Mouse (Mus musculus) embryo, embryonic 9.5 days (tissue): ENCODE measurements around the gene Rragd.

ENCODE experiments used
- DNase-seq: peaks from one replicate; pipeline ENCODE4 v3.0.0-alpha.2; 2017; ENCODE audit errors: extremely low spot score

The Rragd gene

GRCm38 (mm10) chr4:33033515-33033914 lies 50.7 kb downstream of the Rragd start:
- no peak for DNase-seq

- no peak for DNase-seq
Measured at GRCm38 (mm10) chr4:33039826-33040225, 57.0 kb downstream of the Rragd start.

- DNase-seq = no peak
Measured at GRCm38 (mm10) chr4:33049601-33050000, 66.8 kb downstream of the Rragd start.

- no peak for DNase-seq
Measured at GRCm38 (mm10) chr4:33052055-33052454, 69.2 kb downstream of the Rragd start.

- no peak for DNase-seq
Measured at GRCm38 (mm10) chr4:33052650-33053049, 69.8 kb downstream of the Rragd start.

- no peak for DNase-seq
Measured at GRCm38 (mm10) chr4:33054426-33054825, 71.6 kb downstream of the Rragd start.

GRCm38 (mm10) chr4:33056317-33056716 lies 73.5 kb downstream of the Rragd start:
- DNase-seq = no peak

GRCm38 (mm10) chr4:33057890-33058687 lies 75.3 kb downstream of the Rragd start:
- no peak for DNase-seq

GRCm38 (mm10) chr4:33061158-33061557 lies 78.3 kb downstream of the Rragd start:
- DNase-seq = no peak

- no peak for DNase-seq
Measured at GRCm38 (mm10) chr4:33062981-33063380, 80.1 kb downstream of the Rragd start, which contains the start of gene Gabrr2. TSS of gene Gabrr2 (plus strand) at chr4:33062999.

- no peak for DNase-seq
Measured at GRCm38 (mm10) chr4:33064986-33065385, 82.1 kb downstream of the Rragd start.

- no peak for DNase-seq
Measured at GRCm38 (mm10) chr4:33066223-33066960, 83.6 kb downstream of the Rragd start.

- no peak for DNase-seq
Measured at GRCm38 (mm10) chr4:33067331-33067730, 84.5 kb downstream of the Rragd start.

- DNase-seq = no peak
Measured at GRCm38 (mm10) chr4:33067826-33068225, 85.0 kb downstream of the Rragd start.

GRCm38 (mm10) chr4:33068894-33069293 lies 86.1 kb downstream of the Rragd start:
- no peak for DNase-seq

GRCm38 (mm10) chr4:33070326-33070725 lies 87.5 kb downstream of the Rragd start:
- DNase-seq = no peak

GRCm38 (mm10) chr4:33071337-33071736 lies 88.5 kb downstream of the Rragd start:
- no peak for DNase-seq
